Mouse (Mus musculus): Measurements from ENCODE around the gene Tle3.

Tle3 gene

GRCm38 (mm10) chr9:61375802-61376561 lies 3.8 kb downstream of the Tle3 start:
- in situ Hi-C loops (cut with MboI; ENCODE audit: low sequenced_read_pairs), result no loop called here

GRCm38 (mm10) chr9:61376650-61377049 lies 4.5 kb downstream of the Tle3 start:
- in situ Hi-C loops (cut with MboI; ENCODE audit: low sequenced_read_pairs), result no loop called here

- in situ Hi-C loops (cut with MboI; ENCODE audit: low sequenced_read_pairs), result no loop called here
Observed at GRCm38 (mm10) chr9:61377706-61378479, 5.7 kb downstream of the Tle3 start.

GRCm38 (mm10) chr9:61378516-61378915 lies 6.3 kb downstream of the Tle3 start:
- in situ Hi-C loops (cut with MboI; ENCODE audit: low sequenced_read_pairs), result no loop called here

GRCm38 (mm10) chr9:61379016-61379634 lies 7.0 kb downstream of the Tle3 start:
- in situ Hi-C loops (cut with MboI; ENCODE audit: low sequenced_read_pairs), result no loop called here

GRCm38 (mm10) chr9:61380258-61381062 lies 8.3 kb downstream of the Tle3 start:
- in situ Hi-C loops (cut with MboI; ENCODE audit: low sequenced_read_pairs), result no loop called here

- in situ Hi-C loops (cut with MboI; ENCODE audit: low sequenced_read_pairs), result no loop called here
Observed at GRCm38 (mm10) chr9:61381063-61381408, 8.9 kb downstream of the Tle3 start.

GRCm38 (mm10) chr9:61381445-61381844 lies 9.3 kb downstream of the Tle3 start:
- in situ Hi-C loops (cut with MboI; ENCODE audit: low sequenced_read_pairs), result no loop called here

GRCm38 (mm10) chr9:61382595-61383186 lies 10.5 kb downstream of the Tle3 start:
- in situ Hi-C loops (cut with MboI; ENCODE audit: low sequenced_read_pairs), result no loop called here

GRCm38 (mm10) chr9:61384101-61384500 lies 11.9 kb downstream of the Tle3 start:
- in situ Hi-C loops (cut with MboI; ENCODE audit: low sequenced_read_pairs), result no loop called here

GRCm38 (mm10) chr9:61384646-61385443 lies 12.7 kb downstream of the Tle3 start:
- in situ Hi-C loops (cut with MboI; ENCODE audit: low sequenced_read_pairs), result no loop called here

- in situ Hi-C loops (cut with MboI; ENCODE audit: low sequenced_read_pairs), result no loop called here
Observed at GRCm38 (mm10) chr9:61385753-61386152, 13.6 kb downstream of the Tle3 start.

GRCm38 (mm10) chr9:61386314-61386713 lies 14.1 kb downstream of the Tle3 start:
- in situ Hi-C loops (cut with MboI; ENCODE audit: low sequenced_read_pairs), result no loop called here

GRCm38 (mm10) chr9:61387797-61388196 lies 15.6 kb downstream of the Tle3 start:
- in situ Hi-C loops (cut with MboI; ENCODE audit: low sequenced_read_pairs), result no loop called here

- in situ Hi-C loops (cut with MboI; ENCODE audit: low sequenced_read_pairs), result no loop called here
Observed at GRCm38 (mm10) chr9:61388214-61388613, 16.0 kb downstream of the Tle3 start.

GRCm38 (mm10) chr9:61388689-61389403 lies 16.7 kb downstream of the Tle3 start:
- in situ Hi-C loops (cut with MboI; ENCODE audit: low sequenced_read_pairs), result no loop called here

GRCm38 (mm10) chr9:61389404-61389701 lies 17.2 kb downstream of the Tle3 start:
- in situ Hi-C loops (cut with MboI; ENCODE audit: low sequenced_read_pairs), result no loop called here

GRCm38 (mm10) chr9:61391570-61392337 lies 19.6 kb downstream of the Tle3 start:
- in situ Hi-C loops (cut with MboI; ENCODE audit: low sequenced_read_pairs), result no loop called here

GRCm38 (mm10) chr9:61392338-61392620 lies 20.1 kb downstream of the Tle3 start:
- in situ Hi-C loops (cut with MboI; ENCODE audit: low sequenced_read_pairs), result no loop called here

Data from CH12F3 (cell line).